Comparison of ENCODE assay signal across 8 mouse cellular contexts in genomic region chr5:33723641-33724465, GRCm38 (mm10). TPM values are rescaled to one million over a fixed set of nuclear protein-coding genes. Genes with fewer than 3 reads are reported as not detected.
DNase-seq lines count a peak whose midpoint lies in the region; ATAC-seq lines count a peak whose summit lies in the region.

No protein-coding gene starts in this region.

- peak overlapping the region; percentile 83 for H3K9ac ChIP-seq in embryonic facial prominence, embryonic 14.5 days (ENCODE audit: low read depth, low read length)
- H3K9ac ChIP-seq in midbrain, embryonic 15.5 days = peak overlapping the region; percentile 50

- H3K27me3 ChIP-seq in heart, embryonic 10.5 days (ENCODE audit: insufficient read depth, poor library complexity, severe bottlenecking) = peaks cover 68% of the 10 kb centered on the region
- peaks cover 28% of the 10 kb centered on the region for H3K27me3 ChIP-seq in embryonic facial prominence, embryonic 14.5 days (replicated peaks; ENCODE audit: control insufficient read depth, insufficient read depth, low read length)
- H3K27me3 ChIP-seq in midbrain, embryonic 15.5 days (replicated peaks) = peaks cover 40% of the 10 kb centered on the region

- H3K9me3 ChIP-seq in heart, embryonic 10.5 days = no peaks in the 10 kb centered on the region
- H3K9me3 ChIP-seq in embryonic facial prominence, embryonic 14.5 days (ENCODE audit: control insufficient read depth, low read length) = no peaks in the 10 kb centered on the region
- no peaks in the 10 kb centered on the region for H3K9me3 ChIP-seq in midbrain, embryonic 15.5 days

- DNase-seq in heart, embryonic 10.5 days (ENCODE audit: low spot score) = no peak
- no peak for DNase-seq in heart, adult 9 months (ENCODE audit: low spot score in 2 of 2)
- DNase-seq in embryonic facial prominence, embryonic 14.5 days (ENCODE audit: low spot score) = no peak
- peak; percentile 90 for DNase-seq in kidney, adult 9 months
- DNase-seq in right cerebral cortex, postnatal 25 days = no peak
- no peak for DNase-seq in thymus, postnatal 36 days

- H3K4me2 ChIP-seq in embryonic facial prominence, embryonic 14.5 days (ENCODE audit: low read depth, low read length) = peak overlapping the region; percentile 97
- peak overlapping the region; percentile 91 for H3K4me2 ChIP-seq in midbrain, embryonic 15.5 days

- ATAC-seq in embryonic facial prominence, embryonic 14.5 days (ENCODE audit: low read depth) = no peak
- ATAC-seq in midbrain, embryonic 15.5 days (replicated peaks) = peak; percentile 43
- ATAC-seq in frontal cortex, adult (ENCODE audit: low TSS enrichment) = no peak

- WGBS in heart, embryonic 10.5 days = 7% methylated on average over 36 of the region's 36 CpGs
- 5% methylated on average over 35 of the region's 36 CpGs for WGBS in embryonic facial prominence, embryonic 14.5 days
- WGBS in midbrain, embryonic 15.5 days = 4% methylated on average over 36 of the region's 36 CpGs

- peaks cover 14% of the 10 kb centered on the region; the same call in 1 of the 2 replicates for H3K36me3 ChIP-seq in heart, embryonic 10.5 days
- peaks cover 9% of the 10 kb centered on the region; the same call in 1 of the 2 replicates for H3K36me3 ChIP-seq in embryonic facial prominence, embryonic 14.5 days (ENCODE audit: control insufficient read depth, insufficient read depth, low read length)
- H3K36me3 ChIP-seq in midbrain, embryonic 15.5 days (replicated peaks) = no peaks in the 10 kb centered on the region

- H3K4me3 ChIP-seq in heart, embryonic 10.5 days = peak overlapping the region; percentile 82
- H3K4me3 ChIP-seq in embryonic facial prominence, embryonic 14.5 days (ENCODE audit: low read depth, low read length) = peak overlapping the region; percentile 79
- H3K4me3 ChIP-seq in midbrain, embryonic 15.5 days = peak overlapping the region; percentile 51

- peak overlapping the region; percentile 67; the same call in 1 of the 2 replicates for H3K27ac ChIP-seq in heart, embryonic 10.5 days
- no peak overlapping the region for H3K27ac ChIP-seq in embryonic facial prominence, embryonic 14.5 days (replicated peaks; ENCODE audit: low read depth, low read length)
- no peak overlapping the region; the same call in 1 of the 2 replicates for H3K27ac ChIP-seq in midbrain, embryonic 15.5 days

- H3K4me1 ChIP-seq in heart, embryonic 10.5 days = peaks cover 40% of the 10 kb centered on the region
- H3K4me1 ChIP-seq in embryonic facial prominence, embryonic 14.5 days (ENCODE audit: control insufficient read depth, insufficient read depth, low read length) = no peaks in the 10 kb centered on the region
- H3K4me1 ChIP-seq in midbrain, embryonic 15.5 days = peaks cover 34% of the 10 kb centered on the region

RNA-seq across cellular contexts. Expression of gene Fgfr3, which starts 2.4 kb away (rescaled TPM):
- polyA plus RNA-seq in heart, embryonic 10.5 days (2016; fragmentation: Nextera tagmentation; extraction: Ambion mirVana) = 5.8 and 8.6 TPM in 2 replicates
- polyA plus RNA-seq in embryonic facial prominence, embryonic 14.5 days (2014; fragmentation: Nextera tagmentation; extraction: Ambion mirVana) = 23.1 and 26.0 TPM in 2 replicates
- polyA plus RNA-seq in midbrain, embryonic 15.5 days (2015; fragmentation: Nextera tagmentation; extraction: Ambion mirVana) = 20.9 and 21.4 TPM in 2 replicates

RNA-seq across cellular contexts. Expression of gene Letm1, which starts 58.8 kb away (rescaled TPM):
- polyA plus RNA-seq in heart, embryonic 10.5 days (2016; fragmentation: Nextera tagmentation; extraction: Ambion mirVana) = 53.2 and 56.3 TPM in 2 replicates
- 39.3 and 39.5 TPM in 2 replicates for polyA plus RNA-seq in embryonic facial prominence, embryonic 14.5 days (2014; fragmentation: Nextera tagmentation; extraction: Ambion mirVana)
- polyA plus RNA-seq in midbrain, embryonic 15.5 days (2015; fragmentation: Nextera tagmentation; extraction: Ambion mirVana) = 75.4 and 75.9 TPM in 2 replicates
